Mouse (Mus musculus): Measurements from ENCODE around the gene Fgfr2. TPM values are rescaled to one million over a fixed set of nuclear protein-coding genes. Genes with fewer than 3 reads are reported as not detected.

The Fgfr2 gene
- polyA plus RNA-seq, 1 experiment from 2014 or later = 86.9 TPM

DNA sequence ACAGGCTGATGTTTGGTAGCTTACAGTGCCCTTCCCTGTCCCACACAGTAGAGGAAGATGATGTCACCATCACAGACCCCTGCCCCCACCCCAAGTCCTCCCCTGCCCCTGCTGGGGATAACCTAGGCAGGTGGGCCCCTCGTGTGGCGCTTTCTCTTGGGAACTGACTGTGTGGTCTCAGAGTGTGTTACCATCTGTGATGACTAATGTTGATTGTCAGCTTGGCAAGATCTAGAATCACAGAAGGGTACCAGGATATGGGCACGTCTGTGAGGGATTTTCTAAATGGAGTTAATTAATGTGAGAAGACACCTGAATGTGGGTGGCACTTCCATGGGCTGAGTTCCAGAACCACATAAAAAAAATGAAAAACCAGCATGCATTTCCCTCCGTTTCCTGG, 955.9 kb downstream of the Fgfr2 start:
- Histone ChIP-seq H3K36me3 (ENCODE audit: control insufficient read depth, insufficient read depth, low read length) (no peaks in the 10 kb centered on the region), H3K4me1 (ENCODE audit: control insufficient read depth, insufficient read depth, low read length) (no peaks in the 10 kb centered on the region), H3K9ac (ENCODE audit: low read length) (no peak overlapping the region), H3K9me3 (ENCODE audit: control insufficient read depth, low read length) (no peaks in the 10 kb centered on the region), H3K27me3 (ENCODE audit: control insufficient read depth, insufficient read depth, low read length) (no peaks in the 10 kb centered on the region), H3K4me3 (ENCODE audit: low read depth, low read length) (no peak overlapping the region), H3K27ac (ENCODE audit: low read depth, low read length) (no peak overlapping the region), H3K4me2 (ENCODE audit: low read depth) (no peak overlapping the region)
- ATAC-seq (ENCODE audit: insufficient read depth, low FRiP score, low TSS enrichment) = no peak
- no peak for DNase-seq (ENCODE audit: low spot score)
- 68% methylated on average over 4 of the region's 4 CpGs for WGBS

DNA sequence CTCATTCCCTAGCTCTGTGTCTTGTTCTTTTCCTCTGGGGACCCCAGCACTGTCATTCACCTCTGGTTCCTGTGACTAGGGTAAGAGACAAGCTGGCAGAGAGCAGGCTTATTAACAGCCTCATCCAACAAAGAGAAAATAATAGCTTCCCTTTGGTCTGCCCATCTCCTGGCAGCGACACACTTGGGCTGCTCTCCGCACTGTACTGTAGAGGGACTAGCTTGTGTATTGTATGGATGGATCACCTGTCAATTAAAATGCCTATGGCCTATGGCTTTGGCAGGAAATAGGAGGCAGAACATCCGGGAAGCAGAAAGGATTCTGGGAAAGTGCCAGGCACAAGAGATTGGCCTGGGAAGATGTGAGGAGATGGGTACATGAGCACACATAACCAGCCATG, 960.9 kb downstream of the Fgfr2 start:
- Histone ChIP-seq H3K4me1 (ENCODE audit: control insufficient read depth, insufficient read depth, low read length) (no peaks in the 10 kb centered on the region), H3K9me3 (ENCODE audit: control insufficient read depth, low read length) (no peaks in the 10 kb centered on the region), H3K4me3 (ENCODE audit: low read depth, low read length) (no peak overlapping the region), H3K27me3 (ENCODE audit: control insufficient read depth, insufficient read depth, low read length) (no peaks in the 10 kb centered on the region), H3K4me2 (ENCODE audit: low read depth) (no peak overlapping the region), H3K27ac (ENCODE audit: low read depth, low read length) (no peak overlapping the region), H3K9ac (ENCODE audit: low read length) (no peak overlapping the region), H3K36me3 (ENCODE audit: control insufficient read depth, insufficient read depth, low read length) (no peaks in the 10 kb centered on the region)
- no peak for DNase-seq (ENCODE audit: low spot score)
- WGBS = 87% methylated on average over 3 of the region's 3 CpGs
- no peak for ATAC-seq (ENCODE audit: insufficient read depth, low FRiP score, low TSS enrichment)

DNA sequence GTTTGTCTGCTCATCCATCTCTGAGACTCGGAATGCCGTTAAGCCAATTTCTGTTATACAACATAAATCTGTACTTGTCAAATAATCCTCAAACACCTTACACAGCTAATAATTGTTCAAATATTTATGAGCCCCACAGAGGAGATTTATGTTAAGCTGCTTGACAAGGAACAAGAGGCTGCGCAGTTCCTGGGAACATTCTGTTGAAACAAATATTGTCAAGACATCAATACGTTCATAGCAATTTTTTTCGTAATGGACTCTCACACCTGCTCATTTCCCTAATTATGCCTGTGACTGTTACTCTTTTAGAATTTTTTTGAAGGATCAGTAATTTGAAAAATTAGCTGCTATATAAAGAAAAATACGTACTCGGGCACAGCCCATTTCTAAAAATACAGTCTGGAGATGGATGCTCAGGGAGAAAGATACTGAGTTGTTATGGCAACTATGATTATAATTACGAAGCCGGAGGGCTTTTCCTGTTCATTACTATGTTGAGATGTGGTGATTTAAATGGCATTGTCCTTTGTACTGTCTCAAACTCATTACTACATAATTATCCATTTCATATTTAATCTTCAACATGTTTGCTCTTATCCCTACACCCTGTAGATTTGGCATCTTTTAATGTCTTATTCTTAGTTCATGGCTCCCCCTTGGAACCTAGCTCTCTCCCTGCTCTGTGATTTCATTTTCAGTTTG, 964.7 kb downstream of the Fgfr2 start:
- H3K9me3 ChIP-seq (ENCODE audit: control insufficient read depth, low read length) = no peaks in the 10 kb centered on the region
- H3K4me1 ChIP-seq (ENCODE audit: control insufficient read depth, insufficient read depth, low read length) = peaks cover 4% of the 10 kb centered on the region; the same call in 1 of the 2 replicates
- ATAC-seq (ENCODE audit: insufficient read depth, low FRiP score, low TSS enrichment) (no peak), DNase-seq (ENCODE audit: low spot score) (no peak)
- peaks cover 12% of the 10 kb centered on the region; the same call in 1 of the 2 replicates for H3K27me3 ChIP-seq (ENCODE audit: control insufficient read depth, insufficient read depth, low read length)
- no peak overlapping the region for H3K4me3 ChIP-seq (ENCODE audit: low read depth, low read length)
- H3K4me2 ChIP-seq (ENCODE audit: low read depth) = no peak overlapping the region
- no peak overlapping the region for H3K27ac ChIP-seq (ENCODE audit: low read depth, low read length)
- H3K36me3 ChIP-seq (ENCODE audit: control insufficient read depth, insufficient read depth, low read length) = no peaks in the 10 kb centered on the region
- 90% methylated on average over 9 of the region's 9 CpGs for WGBS
- no peak overlapping the region for H3K9ac ChIP-seq (ENCODE audit: low read length)

DNA sequence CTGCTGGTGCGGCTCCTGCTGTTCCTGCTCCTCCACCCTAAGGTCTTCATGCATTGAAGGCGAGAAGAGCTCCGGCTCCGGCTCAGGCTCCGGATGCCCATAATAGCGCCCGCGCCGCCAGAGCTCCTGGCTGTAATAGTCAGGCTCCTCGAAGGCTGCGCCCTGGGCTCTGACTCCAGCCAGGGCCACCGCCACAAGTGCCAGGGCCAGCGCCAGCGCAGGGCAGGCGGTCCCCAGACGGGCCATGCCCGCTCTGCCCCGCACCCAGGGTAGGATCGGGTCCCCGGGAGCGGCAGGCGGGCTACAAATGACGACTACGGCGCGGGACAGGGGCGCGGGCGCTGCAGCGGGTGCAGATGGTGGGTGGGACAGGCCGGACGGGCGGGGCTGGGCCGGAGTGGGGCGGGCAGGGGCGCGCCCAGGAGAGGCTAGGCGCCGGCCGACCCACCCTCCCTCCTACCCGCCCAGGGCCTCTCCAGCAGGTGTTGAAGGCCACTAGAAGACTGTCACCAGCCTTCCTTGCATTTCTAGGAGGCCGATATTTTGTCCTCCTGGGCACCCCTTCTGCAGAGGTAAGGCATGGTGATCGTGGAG, 968.7 kb downstream of the Fgfr2 start, which contains the start of gene Cpxm2:
Cpxm2 (minus strand) TSS at position 372 of the 594 bp plus-strand sequence.
- H3K4me2 ChIP-seq (ENCODE audit: low read depth) = peak within 1 kb of the TSS; percentile 76
- H3K27ac ChIP-seq (ENCODE audit: low read depth, low read length) = no peak within 1 kb of the TSS
- ATAC-seq (ENCODE audit: insufficient read depth, low FRiP score, low TSS enrichment) (no peak), DNase-seq (ENCODE audit: low spot score) (no peak)
- H3K9ac ChIP-seq (ENCODE audit: low read length) = peak within 1 kb of the TSS; percentile 56
- peaks cover 12% of the 10 kb centered on the region; the same call in 1 of the 2 replicates for H3K27me3 ChIP-seq (ENCODE audit: control insufficient read depth, insufficient read depth, low read length)
- no peaks in the 10 kb centered on the region for H3K9me3 ChIP-seq (ENCODE audit: control insufficient read depth, low read length)
- peaks cover 4% of the 10 kb centered on the region; the same call in 1 of the 2 replicates for H3K4me1 ChIP-seq (ENCODE audit: control insufficient read depth, insufficient read depth, low read length)
- no peaks in the 10 kb centered on the region for H3K36me3 ChIP-seq (ENCODE audit: control insufficient read depth, insufficient read depth, low read length)
- 3% methylated on average over 42 of the region's 43 CpGs for WGBS
- H3K4me3 ChIP-seq (ENCODE audit: low read depth, low read length) = peak within 1 kb of the TSS; percentile 37

DNA sequence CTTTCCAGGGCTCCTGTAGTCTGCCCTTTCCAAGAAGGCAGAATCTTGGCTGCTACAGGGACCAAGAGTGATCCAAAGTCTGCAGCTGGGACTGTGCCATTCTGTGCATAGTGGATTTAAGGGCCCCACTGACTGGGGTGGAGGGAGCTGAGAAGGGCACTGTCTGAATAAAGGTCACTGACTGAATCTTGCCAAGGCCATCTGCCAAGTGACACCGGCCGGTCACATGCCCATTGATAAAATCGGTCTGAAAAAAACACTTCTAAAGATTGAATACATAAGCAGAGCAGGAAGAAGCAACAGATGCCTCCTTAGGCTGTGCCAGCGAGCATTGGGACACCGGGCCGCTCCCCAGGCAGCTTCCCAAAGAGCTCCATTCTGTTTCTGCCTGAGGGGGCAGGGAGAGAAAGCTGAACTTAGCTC, 969.4 kb downstream of the Fgfr2 start:
- no peak for DNase-seq (ENCODE audit: low spot score)
- Histone ChIP-seq H3K4me2 (ENCODE audit: low read depth) (peak overlapping the region; percentile 76), H3K9me3 (ENCODE audit: control insufficient read depth, low read length) (no peaks in the 10 kb centered on the region), H3K4me1 (ENCODE audit: control insufficient read depth, insufficient read depth, low read length) (peaks cover 4% of the 10 kb centered on the region; the same call in 1 of the 2 replicates), H3K9ac (ENCODE audit: low read length) (no peak overlapping the region), H3K27me3 (ENCODE audit: control insufficient read depth, insufficient read depth, low read length) (peaks cover 12% of the 10 kb centered on the region; the same call in 1 of the 2 replicates), H3K36me3 (ENCODE audit: control insufficient read depth, insufficient read depth, low read length) (no peaks in the 10 kb centered on the region), H3K27ac (ENCODE audit: low read depth, low read length) (no peak overlapping the region), H3K4me3 (ENCODE audit: low read depth, low read length) (no peak overlapping the region)
- 32% methylated on average over 6 of the region's 6 CpGs for WGBS
- no peak for ATAC-seq (ENCODE audit: insufficient read depth, low FRiP score, low TSS enrichment)

DNA sequence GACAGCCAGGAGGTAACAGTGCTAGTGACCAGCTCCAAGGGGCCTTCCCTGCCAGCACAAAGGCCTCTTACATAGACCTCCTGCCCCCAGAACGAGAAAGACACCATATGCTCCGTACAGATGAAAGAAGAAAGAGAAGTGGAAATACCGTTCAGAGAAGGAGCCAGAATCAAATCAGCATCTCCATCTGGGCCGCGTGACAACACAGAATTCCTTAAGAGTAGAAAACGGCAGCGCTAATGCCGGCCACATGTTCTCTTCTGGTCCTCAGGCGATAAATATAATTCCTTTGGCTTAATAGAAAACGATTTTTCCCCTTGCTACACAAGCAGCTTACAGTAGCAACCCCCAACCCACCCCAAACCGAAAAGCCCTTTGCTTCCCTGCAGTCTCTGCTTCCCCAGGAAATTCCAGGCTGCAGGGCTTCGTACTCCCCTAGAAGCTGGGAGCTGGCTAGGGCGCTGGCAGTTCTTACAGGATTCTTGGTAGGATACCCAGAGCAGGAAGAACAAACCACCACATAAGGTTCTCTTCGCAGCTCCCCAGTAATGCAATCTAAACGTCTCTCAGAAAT, 977.8 kb downstream of the Fgfr2 start:
- ATAC-seq (ENCODE audit: insufficient read depth, low FRiP score, low TSS enrichment) (no peak), DNase-seq (ENCODE audit: low spot score) (no peak)
- 78% methylated on average over 15 of the region's 15 CpGs for WGBS
- H3K9ac ChIP-seq (ENCODE audit: low read length) = no peak overlapping the region
- H3K4me1 ChIP-seq (ENCODE audit: control insufficient read depth, insufficient read depth, low read length) = no peaks in the 10 kb centered on the region
- H3K4me3 ChIP-seq (ENCODE audit: low read depth, low read length) = no peak overlapping the region
- H3K36me3 ChIP-seq (ENCODE audit: control insufficient read depth, insufficient read depth, low read length) = no peaks in the 10 kb centered on the region
- no peak overlapping the region for H3K27ac ChIP-seq (ENCODE audit: low read depth, low read length)
- no peak overlapping the region for H3K4me2 ChIP-seq (ENCODE audit: low read depth)
- H3K27me3 ChIP-seq (ENCODE audit: control insufficient read depth, insufficient read depth, low read length) = no peaks in the 10 kb centered on the region
- no peaks in the 10 kb centered on the region for H3K9me3 ChIP-seq (ENCODE audit: control insufficient read depth, low read length)

DNA sequence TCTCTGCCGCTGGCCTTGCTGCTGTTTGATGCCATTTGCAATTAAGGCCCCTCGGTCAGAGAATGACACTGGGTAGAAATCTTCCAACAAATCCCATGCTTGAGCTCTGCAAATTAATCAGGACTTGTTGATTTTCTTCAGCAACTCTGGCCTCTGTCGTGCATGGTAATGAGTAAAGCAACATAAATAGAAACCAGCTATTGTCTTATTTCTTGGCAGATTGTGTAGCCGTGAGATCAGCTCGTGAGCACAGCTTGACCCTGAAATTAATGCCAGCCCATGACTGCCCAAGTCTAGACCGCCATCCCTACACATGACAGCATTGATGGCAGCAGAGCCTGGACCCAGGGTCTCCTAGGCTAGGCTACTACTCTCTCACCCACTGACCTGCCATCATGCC, 994.5 kb downstream of the Fgfr2 start:
- Histone ChIP-seq H3K9ac (ENCODE audit: low read length) (no peak overlapping the region), H3K4me3 (ENCODE audit: low read depth, low read length) (no peak overlapping the region), H3K27me3 (ENCODE audit: control insufficient read depth, insufficient read depth, low read length) (no peaks in the 10 kb centered on the region), H3K27ac (ENCODE audit: low read depth, low read length) (no peak overlapping the region), H3K4me2 (ENCODE audit: low read depth) (no peak overlapping the region), H3K4me1 (ENCODE audit: control insufficient read depth, insufficient read depth, low read length) (no peaks in the 10 kb centered on the region), H3K9me3 (ENCODE audit: control insufficient read depth, low read length) (no peaks in the 10 kb centered on the region), H3K36me3 (ENCODE audit: control insufficient read depth, insufficient read depth, low read length) (no peaks in the 10 kb centered on the region)
- ATAC-seq (ENCODE audit: insufficient read depth, low FRiP score, low TSS enrichment) (no peak), DNase-seq (ENCODE audit: low spot score) (no peak)
- WGBS = 82% methylated on average over 6 of the region's 6 CpGs

DNA sequence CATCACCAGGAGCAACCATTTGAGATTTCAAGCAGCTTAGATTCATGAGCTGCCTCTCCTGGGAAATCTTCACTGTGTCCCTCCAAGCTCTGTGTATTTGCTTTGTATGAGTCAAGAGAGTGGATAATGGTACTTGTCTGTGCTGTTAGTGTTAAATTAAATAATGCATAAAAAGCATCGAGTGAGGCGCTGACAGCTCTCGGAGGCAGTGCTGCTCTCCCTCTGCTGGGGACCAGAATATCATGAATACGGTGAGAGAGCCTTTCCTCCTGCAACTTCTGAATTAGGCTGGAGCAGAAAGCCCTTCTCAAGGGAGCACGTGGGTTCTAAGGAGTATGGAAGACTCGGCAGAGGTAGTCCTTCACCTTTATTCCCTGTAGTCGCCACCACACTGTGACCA, 998.2 kb downstream of the Fgfr2 start:
- DNase-seq (ENCODE audit: low spot score) = no peak
- H3K4me3 ChIP-seq (ENCODE audit: low read depth, low read length) = no peak overlapping the region
- no peaks in the 10 kb centered on the region for H3K27me3 ChIP-seq (ENCODE audit: control insufficient read depth, insufficient read depth, low read length)
- no peak overlapping the region for H3K4me2 ChIP-seq (ENCODE audit: low read depth)
- no peak overlapping the region for H3K9ac ChIP-seq (ENCODE audit: low read length)
- H3K27ac ChIP-seq (ENCODE audit: low read depth, low read length) = no peak overlapping the region
- ATAC-seq (ENCODE audit: insufficient read depth, low FRiP score, low TSS enrichment) = no peak
- H3K4me1 ChIP-seq (ENCODE audit: control insufficient read depth, insufficient read depth, low read length) = no peaks in the 10 kb centered on the region
- H3K36me3 ChIP-seq (ENCODE audit: control insufficient read depth, insufficient read depth, low read length) = no peaks in the 10 kb centered on the region
- 87% methylated on average over 7 of the region's 7 CpGs for WGBS
- H3K9me3 ChIP-seq (ENCODE audit: control insufficient read depth, low read length) = no peaks in the 10 kb centered on the region

DNA sequence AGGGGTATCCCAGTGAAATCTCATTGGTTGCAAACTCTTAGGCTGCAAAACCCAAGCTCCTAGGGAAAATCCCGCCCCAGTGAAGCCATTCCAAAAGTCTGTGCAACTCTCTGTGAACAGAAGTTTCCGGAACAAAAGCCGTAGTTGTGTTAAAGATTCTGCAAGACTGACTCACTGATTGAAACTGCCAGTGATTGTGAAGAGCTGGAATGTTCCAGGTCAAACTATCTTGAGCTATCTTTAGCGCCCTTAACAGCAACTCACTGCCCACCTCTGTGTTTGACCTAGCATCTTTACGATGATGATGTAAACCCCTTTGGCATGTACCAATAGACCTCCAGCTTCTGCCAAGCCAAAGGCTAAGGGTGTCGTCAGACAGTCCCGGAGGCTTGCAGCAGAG, 999.9 kb downstream of the Fgfr2 start:
- Histone ChIP-seq H3K27me3 (ENCODE audit: control insufficient read depth, insufficient read depth, low read length) (no peaks in the 10 kb centered on the region), H3K9me3 (ENCODE audit: control insufficient read depth, low read length) (no peaks in the 10 kb centered on the region), H3K36me3 (ENCODE audit: control insufficient read depth, insufficient read depth, low read length) (no peaks in the 10 kb centered on the region), H3K4me1 (ENCODE audit: control insufficient read depth, insufficient read depth, low read length) (no peaks in the 10 kb centered on the region), H3K27ac (ENCODE audit: low read depth, low read length) (no peak overlapping the region), H3K4me2 (ENCODE audit: low read depth) (no peak overlapping the region), H3K9ac (ENCODE audit: low read length) (no peak overlapping the region), H3K4me3 (ENCODE audit: low read depth, low read length) (no peak overlapping the region)
- WGBS = 90% methylated on average over 7 of the region's 7 CpGs
- ATAC-seq (ENCODE audit: insufficient read depth, low FRiP score, low TSS enrichment) = no peak
- DNase-seq (ENCODE audit: low spot score) = no peak
